ENCODE assay signal across 25 mouse cellular contexts in the genomic region with DNA sequence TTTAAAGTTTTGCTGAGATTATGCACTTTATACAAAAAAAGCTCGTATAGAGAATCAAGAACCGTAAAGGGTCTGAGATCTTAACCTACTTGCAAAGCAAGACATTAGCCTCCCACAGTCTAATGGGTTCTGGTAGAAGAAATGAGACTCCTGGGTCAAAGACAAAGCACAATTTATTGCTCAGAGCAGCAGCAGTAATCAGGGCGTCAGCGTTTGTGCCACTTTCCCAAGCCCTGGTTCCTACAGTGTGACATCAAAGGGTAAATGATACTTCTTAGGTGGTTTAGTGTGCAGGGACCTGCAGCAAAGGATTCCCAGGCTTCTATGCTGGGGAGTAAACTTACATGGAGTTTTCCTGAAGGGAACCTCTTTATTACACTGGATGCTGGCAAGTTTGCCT. TPM values are rescaled to one million over a fixed set of nuclear protein-coding genes. Genes with fewer than 3 reads are reported as not detected.
"Had no signal": no experiment of that assay in that cellular context is flagged by ENCODE, and none has a peak within 500 bp of the region (broad histone marks: within the 10 kb centered on the region; RNA-seq: fewer than 3 reads in every experiment).

No protein-coding gene starts in this region.

- DNase-seq: liver, postnatal 0 days; lung, adult 2 months; lung, postnatal 14 days; lung, postnatal 36 days; midbrain, embryonic 14.5 days; right cerebral cortex, postnatal 14 days; thymus, adult 2 months; thymus, postnatal 25 days; thymus, postnatal 4 days had no signal

- H3K36me3 ChIP-seq: lung, embryonic 15.5 days; midbrain, embryonic 12.5 days; neural tube, embryonic 12.5 days; stomach, embryonic 15.5 days had no signal

- H3K27ac ChIP-seq: lung, embryonic 15.5 days; macrophage; midbrain, embryonic 12.5 days; neural tube, embryonic 12.5 days; stomach, embryonic 15.5 days; stomach, postnatal 0 days had no signal

- ATAC-seq: liver, postnatal 0 days; lung, postnatal 0 days; midbrain, embryonic 16.5 days had no signal

- H3K4me1 ChIP-seq: lung, embryonic 15.5 days; megakaryocyte, embryonic 14.5 days; midbrain, embryonic 12.5 days; neural tube, embryonic 12.5 days; stomach, embryonic 15.5 days had no signal

- H3K27me3 ChIP-seq: lung, embryonic 15.5 days; megakaryocyte, embryonic 14.5 days; midbrain, embryonic 12.5 days; neural tube, embryonic 12.5 days; stomach, embryonic 15.5 days had no signal

- H3K4me3 ChIP-seq: lung, embryonic 15.5 days; megakaryocyte, embryonic 14.5 days; midbrain, embryonic 12.5 days; neural tube, embryonic 12.5 days; stomach, embryonic 15.5 days had no signal

- H3K4me2 ChIP-seq: lung, embryonic 15.5 days; midbrain, embryonic 12.5 days; neural tube, embryonic 12.5 days; stomach, embryonic 15.5 days had no signal

- H3K9me3 ChIP-seq: lung, embryonic 15.5 days; midbrain, embryonic 12.5 days; neural tube, embryonic 12.5 days; stomach, embryonic 15.5 days had no signal

- H3K9ac ChIP-seq: liver, postnatal 0 days; lung, embryonic 15.5 days; midbrain, embryonic 12.5 days; neural tube, embryonic 12.5 days; stomach, embryonic 15.5 days had no signal

RNA-seq across cellular contexts. Expression of a gene that starts 13.6 kb away (rescaled TPM):
- total RNA-seq: megakaryocyte progenitor cell, adult 5-6 weeks; monocyte, adult 5-6 weeks; neutrophil, adult 5-6 weeks had no signal
- polyA plus RNA-seq: liver, postnatal 0 days; lung, adult 2 months; lung, embryonic 15.5 days; lung, postnatal 0 days; macrophage; midbrain, embryonic 12.5 days; midbrain, embryonic 14.5 days; midbrain, embryonic 16.5 days; neural tube, embryonic 12.5 days; neural tube, embryonic 14.5 days; spleen, adult 2 months; stomach, embryonic 15.5 days; stomach, postnatal 0 days; testis, adult 2 months; thymus, adult 2 months; urinary bladder, adult 2 months had no signal
